Mouse (Mus musculus) neutrophil, adult 5-6 weeks (primary cell): ENCODE measurements around the gene Dph3. TPM values are rescaled to one million over a fixed set of nuclear protein-coding genes. Genes with fewer than 3 reads are reported as not detected.

Experiments
- ATAC-seq: fragments of 151-379, 151-347 bp; 2 replicates; pipeline ENCODE4 v1.8.0; 2017; ENCODE audit warnings: mild to moderate bottlenecking, moderate TSS enrichment; ENCODE audit not compliant: insufficient number of reproducible peaks, poor library complexity, low FRiP score, severe bottlenecking; ENCODE audit errors: extremely low read depth
- total RNA-seq: library from RNA; stranded (forward); fragments of 200-1000 nt; gene quantifications from 2 replicates; pipeline ENCODE4 v1.2.3, GENCODE M21; 2017

Dph3 gene
- total RNA-seq, 1 experiment from 2014 or later: 54.5 TPM

DNA sequence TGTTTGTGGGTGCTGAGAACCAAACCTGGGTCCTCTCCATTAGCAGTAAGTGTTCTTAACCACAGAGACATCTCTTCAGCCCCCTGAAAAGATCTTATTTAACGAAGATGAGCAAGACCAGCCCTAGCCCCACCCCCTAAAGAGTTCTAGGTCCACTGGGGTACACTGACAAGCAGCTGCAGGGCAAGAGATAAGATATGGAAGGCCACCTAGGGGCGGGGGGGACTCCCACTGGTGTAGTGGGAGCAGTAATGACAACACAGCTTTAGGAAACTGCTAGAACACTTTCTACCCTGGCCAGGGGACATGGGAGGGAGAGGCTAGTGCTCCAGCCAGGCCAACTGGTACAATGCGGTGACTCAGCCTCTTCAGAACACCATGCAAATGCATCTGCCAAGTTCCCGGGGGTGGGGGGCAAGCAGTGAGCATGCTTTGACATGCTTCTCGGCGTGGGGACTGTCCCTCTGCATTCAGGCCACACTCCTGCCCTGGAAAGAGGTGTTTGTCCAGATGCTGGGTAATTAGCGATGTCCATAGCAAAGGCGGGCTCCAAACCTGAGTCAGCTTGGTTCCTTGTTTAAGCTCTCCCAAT, 47.8 kb downstream of the Dph3 start:
- ATAC-seq: no peak

DNA sequence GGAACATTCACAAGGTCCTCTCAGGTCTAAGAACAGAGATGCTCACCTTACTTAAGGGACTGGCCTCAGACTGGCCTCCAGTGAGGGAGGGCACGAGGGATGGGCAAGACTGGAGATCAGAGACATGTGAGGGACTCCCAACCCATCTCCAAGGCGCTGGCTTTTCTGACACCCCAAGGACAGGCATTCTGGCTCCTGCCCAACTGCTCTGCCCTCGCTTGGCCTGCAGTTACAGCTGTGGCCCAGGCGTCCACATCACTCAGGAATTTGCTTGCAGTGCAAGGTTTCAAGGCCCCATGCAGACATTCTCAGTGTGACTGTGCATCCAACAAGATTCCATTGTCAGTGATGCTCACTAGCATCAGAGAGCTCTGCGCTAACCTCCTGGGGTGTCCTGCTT, 49.0 kb downstream of the Dph3 start:
- no peak for ATAC-seq

DNA sequence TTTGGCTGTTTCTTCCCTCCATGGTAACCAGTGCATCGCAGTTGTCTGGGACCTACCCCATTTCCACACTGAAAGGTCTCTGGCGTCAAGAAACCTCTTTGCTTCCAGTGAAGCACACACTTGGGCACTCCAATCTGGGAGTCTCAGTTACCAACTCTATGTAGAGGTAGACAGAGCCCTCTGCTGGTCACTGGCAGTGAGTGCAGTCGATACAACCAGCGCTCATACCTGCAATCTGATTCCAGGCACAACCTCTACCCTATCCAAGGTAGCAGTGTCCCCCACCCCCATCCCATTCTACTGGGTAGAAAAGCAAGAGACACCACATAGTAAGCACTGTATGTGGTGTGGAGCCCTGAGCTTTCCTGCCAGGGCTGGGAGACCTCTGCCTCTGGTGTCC, 53.0 kb downstream of the Dph3 start:
- ATAC-seq: peak; percentile 20; the same call in 1 of the 2 replicates

Other genes with a start within 250 kb of the Dph3 start
- not detected in 2 replicates for gene Galnt15, start 56.7 kb downstream of the Dph3 start, total RNA-seq
- 18.5 and 21.5 TPM in 2 replicates for gene Oxnad1, start 355 bp downstream of the Dph3 start, total RNA-seq
- gene Msmb, start 56.3 kb upstream of the Dph3 start, total RNA-seq: not detected in 2 replicates
- 89.3 and 89.6 TPM in 2 replicates for gene Ncoa4, start 74.1 kb upstream of the Dph3 start, total RNA-seq
- gene Timm23, start 116.2 kb upstream of the Dph3 start, total RNA-seq: 43.3 and 46.4 TPM in 2 replicates
- gene Parg, start 116.2 kb upstream of the Dph3 start, total RNA-seq: 108 and 120 TPM in 2 replicates
- not detected in 2 replicates for gene Ogdhl, start 236.3 kb upstream of the Dph3 start, total RNA-seq